Mouse (Mus musculus): ENCODE results near the gene Heatr3.

DNA sequence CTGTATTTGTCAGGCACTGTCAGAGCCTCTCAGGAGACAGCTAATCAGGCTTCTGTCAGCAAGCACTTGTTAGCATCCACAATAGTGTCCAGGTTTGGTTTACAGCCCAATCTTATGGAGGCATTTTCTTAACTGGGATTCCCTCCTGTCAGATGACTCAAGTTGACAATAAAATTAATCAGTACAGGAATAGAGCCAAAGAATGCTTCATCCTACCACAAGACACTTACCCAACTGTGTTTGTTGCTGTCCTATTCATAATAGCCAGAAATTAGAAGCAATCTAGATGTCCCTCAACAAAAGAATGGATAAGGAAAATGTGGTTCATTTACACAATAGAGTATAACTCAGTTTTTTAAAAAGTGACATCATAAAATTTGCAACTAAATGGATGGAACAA is 49.6 kb upstream of the Heatr3 start:
- TF ChIP-seq USF2 (conservative IDR thresholded peaks at IDR 0.05; ENCODE audit: low read depth, low read length) (no peak), EP300 (IDR thresholded peaks at IDR 0.05; ENCODE audit: low read length) (no peak), CHD2 (IDR thresholded peaks at IDR 0.05; ENCODE audit: low read length) (no peak), KAT2A (IDR thresholded peaks at IDR 0.05; ENCODE audit: insufficient replicate concordance, low read length) (no peak), MAX (IDR thresholded peaks at IDR 0.05; ENCODE audit: low read length) (no peak), ETS1 (conservative IDR thresholded peaks at IDR 0.05; ENCODE audit: low read depth, low read length) (no peak)
